Mouse (Mus musculus) MEL (cell line): ENCODE measurements around the gene Helz. TPM values are rescaled to one million over a fixed set of nuclear protein-coding genes. Genes with fewer than 3 reads are reported as not detected.

Source experiments
- DNase-seq: peaks from one replicate; pipeline ENCODE4 v3.0.0; 2011; ENCODE audit warnings: low read depth, low spot score
- H3K27ac ChIP-seq: 2 replicates; pipeline ENCODE4 v1.5.1; 2012; ENCODE audit warnings: low read depth, mild to moderate bottlenecking, control low read depth, low read length, moderate library complexity; ENCODE audit not compliant: control insufficient read depth
- H3K27me3 ChIP-seq, 2 experiments: fragments of 150-350 bp in 1 of 2; sonication (generic) in 1 of 2; 2 replicates each; pipeline ENCODE4 v1.6.1; 2012; ENCODE audit warnings: low read length in 2 of 2, mild to moderate bottlenecking in 2 of 2, improper control_type of control experiment in 1 of 2, moderate library complexity in 1 of 2; ENCODE audit not compliant: insufficient read depth in 2 of 2, control insufficient read depth in 1 of 2
- H3K36me3 ChIP-seq, 2 experiments: 2 replicates each; pipeline ENCODE4 v1.6.1; 2012 to 2014; ENCODE audit warnings: low read length in 2 of 2, improper control_type of control experiment in 1 of 2, inconsistent platforms in 1 of 2, mild to moderate bottlenecking in 1 of 2; ENCODE audit not compliant: insufficient read depth in 2 of 2, control insufficient read depth in 1 of 2
- H3K4me1 ChIP-seq, 2 experiments: fragments of 150-350 bp in 1 of 2; sonication (generic) in 1 of 2; 2 replicates each; pipeline ENCODE4 v1.6.1; 2012; ENCODE audit warnings: low read length in 2 of 2, improper control_type of control experiment in 1 of 2, mild to moderate bottlenecking in 1 of 2; ENCODE audit not compliant: insufficient read depth in 2 of 2, control insufficient read depth in 1 of 2
- H3K4me3 ChIP-seq, 2 experiments: fragments of 150-350 bp in 1 of 2; sonication (generic) in 1 of 2; 2 replicates each; pipeline ENCODE4 v1.5.1; 2012; ENCODE audit warnings: low read depth in 2 of 2, low read length in 2 of 2, mild to moderate bottlenecking in 2 of 2, moderate library complexity in 2 of 2, control low read depth in 1 of 2, improper control_type of control experiment in 1 of 2; ENCODE audit not compliant: control insufficient read depth in 1 of 2, insufficient read depth in 1 of 2
- H3K79me2 ChIP-seq: 2 replicates; pipeline ENCODE4 v1.6.1; 2012; ENCODE audit warnings: mild to moderate bottlenecking, low read length, moderate library complexity; ENCODE audit not compliant: control insufficient read depth, poor library complexity, insufficient read depth
- H3K9ac ChIP-seq: 2 replicates; pipeline ENCODE4 v1.6.1; 2012; ENCODE audit warnings: low read depth, mild to moderate bottlenecking, control low read depth, low read length, moderate library complexity; ENCODE audit not compliant: control insufficient read depth, poor library complexity, severe bottlenecking
- H3K9me3 ChIP-seq: fragments of 150-350 bp; sonication (generic); replicated peaks from 2 replicates; pipeline ENCODE4 v1.6.1; 2012; ENCODE audit warnings: mild to moderate bottlenecking, low read length, improper control_type of control experiment, moderate library complexity; ENCODE audit not compliant: insufficient read depth
- CHD2 ChIP-seq: IDR thresholded peaks from 2 replicates; pipeline ENCODE4 v1.6.1; 2011; ENCODE audit warnings: low read length, improper control_type of control experiment
- E2F4 ChIP-seq: IDR thresholded peaks from 2 replicates; pipeline ENCODE4 v1.6.1; 2011; ENCODE audit warnings: low read depth, low read length, improper control_type of control experiment, borderline replicate concordance
- ELF1 ChIP-seq: IDR thresholded peaks from 2 replicates; pipeline ENCODE4 v1.6.1; 2014; ENCODE audit warnings: low read depth, mild to moderate bottlenecking, inconsistent platforms, low read length, improper control_type of control experiment, moderate library complexity
- EP300 ChIP-seq, 2 experiments: IDR thresholded peaks; 2 replicates each; pipeline ENCODE4 v1.6.1; 2011; ENCODE audit warnings: improper control_type of control experiment in 2 of 2, low read length in 2 of 2, low read depth in 1 of 2, mild to moderate bottlenecking in 1 of 2
- ETS1 ChIP-seq: IDR thresholded peaks from 2 replicates; pipeline ENCODE4 v1.6.1; 2012; ENCODE audit warnings: low read depth, mild to moderate bottlenecking, inconsistent platforms, low read length, improper control_type of control experiment, moderate library complexity
- HCFC1 ChIP-seq: IDR thresholded peaks from 2 replicates; pipeline ENCODE4 v1.6.1; 2012; ENCODE audit warnings: low read depth, mild to moderate bottlenecking, inconsistent platforms, low read length, improper control_type of control experiment, moderate library complexity
- MAFK ChIP-seq: IDR thresholded peaks from 2 replicates; pipeline ENCODE4 v1.6.1; 2011; ENCODE audit warnings: low read depth, mild to moderate bottlenecking, low read length, improper control_type of control experiment, borderline replicate concordance
- MAZ ChIP-seq: IDR thresholded peaks from 2 replicates; pipeline ENCODE4 v1.6.1; 2012; ENCODE audit warnings: low read depth, mild to moderate bottlenecking, inconsistent platforms, low read length, improper control_type of control experiment
- MEF2A ChIP-seq: IDR thresholded peaks from 2 replicates; pipeline ENCODE4 v1.6.1; 2014; ENCODE audit warnings: low read depth, mild to moderate bottlenecking, inconsistent platforms, low read length, improper control_type of control experiment; ENCODE audit not compliant: poor library complexity, insufficient replicate concordance, severe bottlenecking; ENCODE audit errors: extremely low read depth
- SIN3A ChIP-seq: IDR thresholded peaks from 2 replicates; pipeline ENCODE4 v1.6.1; 2012; ENCODE audit warnings: low read length, improper control_type of control experiment, inconsistent platforms
- SMC3 ChIP-seq: IDR thresholded peaks from 2 replicates; pipeline ENCODE4 v1.6.1; 2011; ENCODE audit warnings: low read depth, low read length, improper control_type of control experiment
- TAL1 ChIP-seq: IDR thresholded peaks from 2 replicates; pipeline ENCODE4 v1.6.1; 2012; ENCODE audit warnings: mild to moderate bottlenecking, inconsistent platforms, low read length, moderate library complexity, mixed read lengths
- TBP ChIP-seq: IDR thresholded peaks from 2 replicates; pipeline ENCODE4 v1.8.0; 2011; ENCODE audit warnings: low read depth, low read length, improper control_type of control experiment
- TCF12 ChIP-seq: IDR thresholded peaks from 2 replicates; pipeline ENCODE4 v1.6.1; 2014; ENCODE audit warnings: low read depth, mild to moderate bottlenecking, inconsistent platforms, low read length, improper control_type of control experiment, moderate library complexity
- USF1 ChIP-seq: IDR thresholded peaks from 2 replicates; pipeline ENCODE4 v1.6.1; 2014; ENCODE audit warnings: low read depth, mild to moderate bottlenecking, inconsistent platforms, low read length, improper control_type of control experiment, moderate library complexity
- USF2 ChIP-seq, 2 experiments: IDR thresholded peaks; 2 replicates each; pipeline ENCODE4 v1.6.1; 2011 to 2012; ENCODE audit warnings: improper control_type of control experiment in 2 of 2, low read length in 2 of 2, borderline replicate concordance in 1 of 2, inconsistent platforms in 1 of 2, low read depth in 1 of 2, mild to moderate bottlenecking in 1 of 2; ENCODE audit not compliant: insufficient read depth in 1 of 2
- ZMIZ1 ChIP-seq: IDR thresholded peaks from 2 replicates; pipeline ENCODE4 v1.6.1; 2012; ENCODE audit warnings: low read depth, mild to moderate bottlenecking, inconsistent platforms, low read length, improper control_type of control experiment, moderate library complexity
- ZNF384 ChIP-seq: IDR thresholded peaks from 2 replicates; pipeline ENCODE4 v1.6.1; 2012; ENCODE audit warnings: low read depth, mild to moderate bottlenecking, inconsistent platforms, low read length, improper control_type of control experiment
- polyA plus RNA-seq, 2 experiments: library from polyadenylated mRNA; stranded (reverse) in 1 of 2; unstranded in 1 of 2; fragments of >175 nt in 1 of 2; fragments of >200 nt in 1 of 2; gene quantifications; 2 replicates each; pipeline versions ENCODE4 v1.2.1 to v1.2.4; 2012; ENCODE audit warnings: low replicate concordance in 2 of 2, low read depth in 1 of 2; ENCODE audit not compliant: insufficient read length in 2 of 2, insufficient read depth in 1 of 2, missing spikeins in 1 of 2
- total RNA-seq: library from RNA; depleted of rRNA; stranded (reverse); fragments of 300-350 nt; gene quantifications from 2 replicates; pipeline ENCODE4 v1.2.3, GENCODE M21; 2012

The Helz gene
- total and polyA plus RNA-seq, 3 experiments, result 15.1 to 41.0 (median 39.9) TPM

GRCm38 (mm10) chr11:107629951-107630350 is 82.2 kb downstream of the Helz start:
- Histone ChIP-seq H3K4me1 (no peaks in the 10 kb centered on the region), H3K79me2 (no peaks in the 10 kb centered on the region), H3K9ac (no peak overlapping the region), H3K27me3 (no peaks in the 10 kb centered on the region), H3K27ac (no peak overlapping the region), H3K9me3 (no peaks in the 10 kb centered on the region), H3K4me3 (no peak overlapping the region), H3K36me3 (peaks cover 0 to 11% of the 10 kb centered on the region in 2 experiments; a peak in 1 of 4 replicates)
- DNase-seq, result no peak
- TF ChIP-seq TAL1, result no peak
- no peak for TF ChIP-seq HCFC1

DNA sequence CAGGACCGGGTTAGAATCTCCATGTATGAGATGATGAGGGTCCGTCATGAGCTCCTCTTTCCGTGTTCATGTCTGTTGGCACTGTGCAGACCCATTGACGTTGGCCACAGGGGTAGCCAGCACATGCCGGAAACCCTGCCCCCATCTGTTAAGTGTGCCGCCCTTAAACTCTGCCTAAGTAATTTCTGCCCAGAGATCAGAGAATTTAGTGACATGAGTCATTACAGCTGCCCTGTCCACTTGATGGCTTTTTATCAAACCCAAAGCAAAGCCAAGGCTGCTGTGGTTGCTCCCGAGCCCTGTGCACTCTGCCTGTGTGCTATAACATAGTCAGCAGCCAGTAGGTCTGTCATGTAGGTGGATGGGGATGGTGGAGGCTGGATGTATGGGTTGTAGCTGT is 83.4 kb downstream of the Helz start:
- H3K9ac ChIP-seq, result no peak overlapping the region
- peaks cover 0 to 9% of the 10 kb centered on the region in 2 experiments; a peak in 1 of 4 replicates for H3K36me3 ChIP-seq

DNA sequence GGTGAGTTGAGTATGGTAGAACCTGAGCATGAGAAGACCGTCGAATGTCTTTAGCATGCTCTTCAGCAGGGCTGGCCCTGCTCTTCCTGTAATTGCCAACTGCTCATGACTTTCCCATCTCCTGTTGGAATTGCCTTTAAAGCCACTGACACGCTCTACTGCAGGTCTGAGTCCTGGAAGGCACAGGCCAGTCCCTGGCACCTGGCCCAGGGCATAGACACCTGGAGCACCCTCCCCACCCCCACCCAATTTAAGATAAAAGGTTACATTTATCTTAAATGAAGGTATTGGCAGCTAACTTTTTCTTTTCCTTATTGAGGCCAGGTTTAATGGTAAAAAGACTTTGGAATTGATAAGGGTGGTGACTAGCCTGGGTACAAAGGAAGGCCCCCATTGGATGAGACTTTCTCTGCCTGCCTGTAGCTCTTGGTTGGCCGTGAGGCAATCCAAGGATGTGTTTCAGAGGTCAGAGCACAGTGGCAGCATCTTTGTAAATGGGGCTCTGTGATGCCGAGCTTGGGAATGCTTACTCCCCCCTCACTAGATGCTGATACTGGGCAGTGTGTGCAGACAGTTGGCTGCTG is 85.9 kb downstream of the Helz start:
- no peak for DNase-seq
- H3K36me3 ChIP-seq, result peaks cover 0 to 2% of the 10 kb centered on the region in 2 experiments; a peak in 1 of 4 replicates
- H3K9me3 ChIP-seq, result no peaks in the 10 kb centered on the region
- H3K27ac ChIP-seq, result no peak overlapping the region
- H3K79me2 ChIP-seq, result no peaks in the 10 kb centered on the region
- H3K4me1 ChIP-seq, result no peaks in the 10 kb centered on the region
- H3K9ac ChIP-seq, result no peak overlapping the region
- TF ChIP-seq MAZ (no peak), TBP (no peak), MEF2A (no peak), SIN3A (no peak), CHD2 (no peak), TCF12 (no peak), HCFC1 (no peak), ETS1 (no peak), USF1 (no peak), USF2 (IDR thresholded peaks at IDR 0.05; ENCODE audit: borderline replicate concordance in 1 of 2, insufficient read depth in 1 of 2, low read depth in 1 of 2, low read length in 2 of 2) (no peak), SMC3 (no peak), ELF1 (no peak), E2F4 (no peak), EP300 (IDR thresholded peaks at IDR 0.05; ENCODE audit: low read depth in 1 of 2, low read length in 2 of 2) (no peak)
- no peak overlapping the region for H3K4me3 ChIP-seq
- no peaks in the 10 kb centered on the region for H3K27me3 ChIP-seq

More for the DNA sequence above, 83.4 kb downstream of the Helz start:
- Histone ChIP-seq H3K4me1 (no peaks in the 10 kb centered on the region), H3K9me3 (no peaks in the 10 kb centered on the region), H3K27ac (no peak overlapping the region), H3K27me3 (no peaks in the 10 kb centered on the region), H3K4me3 (no peak overlapping the region), H3K79me2 (no peaks in the 10 kb centered on the region)
- TF ChIP-seq EP300 (IDR thresholded peaks at IDR 0.05; ENCODE audit: low read depth in 1 of 2, low read length in 2 of 2), result no peak
- no peak for TF ChIP-seq E2F4
- no peak for TF ChIP-seq MAFK
- no peak for TF ChIP-seq ZMIZ1
- no peak for TF ChIP-seq ZNF384
- no peak for TF ChIP-seq TAL1
- no peak for DNase-seq
